Mouse (Mus musculus) cerebellum, adult 2 months (tissue): ENCODE measurements around the gene Glipr1l3. TPM values are rescaled to one million over a fixed set of nuclear protein-coding genes. Genes with fewer than 3 reads are reported as not detected.
"Not testable (repeated sequence)": the region's sequence is repeated elsewhere in the genome, so short reads cannot be mapped to it uniquely, and the experiment has no call there.

ENCODE experiments used
- DNase-seq, 2 experiments: peaks; one replicate each; pipeline ENCODE4 v3.0.0; 2021
- H3K27ac ChIP-seq: fragments of 200-500 bp; 2 replicates; pipeline ENCODE4 v1.5.1; 2012; ENCODE audit warnings: low read length, control low read depth, inconsistent platforms; ENCODE audit not compliant: insufficient read depth
- H3K27me3 ChIP-seq: fragments of 200-500 bp; 2 replicates; pipeline ENCODE4 v1.6.1; 2012; ENCODE audit warnings: inconsistent platforms, mild to moderate bottlenecking, low read length, moderate library complexity; ENCODE audit not compliant: control insufficient read depth, insufficient read depth
- H3K4me1 ChIP-seq: fragments of 200-500 bp; 2 replicates; pipeline ENCODE4 v1.6.1; 2011; ENCODE audit warnings: low read length; ENCODE audit not compliant: control insufficient read depth, insufficient read depth
- H3K4me3 ChIP-seq: fragments of 200-500 bp; replicated peaks from 2 replicates; pipeline ENCODE3; 2011; ENCODE audit warnings: mild to moderate bottlenecking, low read depth, low read length, control low read depth; ENCODE audit not compliant: insufficient read depth
- CTCF ChIP-seq: fragments of 200-500 bp; IDR thresholded peaks from 2 replicates; pipeline ENCODE4 v1.5.1; 2011; ENCODE audit warnings: low read depth, mild to moderate bottlenecking, control low read depth, low read length, moderate library complexity, borderline replicate concordance; ENCODE audit not compliant: insufficient read depth
- POLR2A ChIP-seq: fragments of 200-500 bp; IDR thresholded peaks from 2 replicates; pipeline ENCODE4 v1.6.1; 2011; ENCODE audit warnings: low read length, control low read depth, borderline replicate concordance; ENCODE audit not compliant: insufficient read depth
- WGBS: fragments of 180-500 bp; shearing (Covaris S2); methylation state at CpG from one replicate; pipeline ENCODE4 v1.1.7; 2018; 5-methylcytosine and 5-hydroxymethylcytosine counted together
- polyA plus RNA-seq: library from polyadenylated mRNA; depleted of rRNA; stranded (reverse); fragments of >200 nt; gene quantifications from 2 replicates; pipeline ENCODE4 v1.2.3, GENCODE M21; 2012; rRNA removed

Gene Glipr1l3
- polyA plus RNA-seq, 1 experiment, result not detected

GRCm38 (mm10) chr10:112138050-112138870 lies 21.9 kb downstream of the Glipr1l3 start:
- Histone ChIP-seq H3K27me3 (no peaks in the 10 kb centered on the region), H3K27ac (no peak overlapping the region), H3K4me3 (peak overlapping the region; percentile 40), H3K4me1 (no peaks in the 10 kb centered on the region; the same call in 1 of the 2 replicates)
- DNase-seq, result peak; percentile 12 to 27
- TF ChIP-seq POLR2A (no peak), CTCF (0 out of 2 replicates have a peak, but pooled peaks have one; percentile 20)
- 21% methylated on average over 9 of the region's 9 CpGs for WGBS

- Histone ChIP-seq H3K4me1 (no peaks in the 10 kb centered on the region), H3K27ac (no peak overlapping the region), H3K27me3 (no peaks in the 10 kb centered on the region), H3K4me3 (no peak overlapping the region)
- TF ChIP-seq CTCF, result no peak
- TF ChIP-seq POLR2A, result no peak
- no peak for DNase-seq
- 94% methylated on average over 3 of the region's 3 CpGs for WGBS
Measured at GRCm38 (mm10) chr10:112132194-112132593, 27.9 kb downstream of the Glipr1l3 start.

- 65% methylated on average over 6 of the region's 6 CpGs for WGBS
Measured at GRCm38 (mm10) chr10:112127682-112128230, 32.4 kb downstream of the Glipr1l3 start.

GRCm38 (mm10) chr10:112125090-112125489 lies 35.0 kb downstream of the Glipr1l3 start:
- not testable (repeated sequence) for H3K4me3 ChIP-seq, H3K27me3 ChIP-seq, H3K27ac ChIP-seq, H3K4me1 ChIP-seq, DNase-seq
- 54% methylated on average over 2 of the region's 2 CpGs for WGBS

More at GRCm38 (mm10) chr10:112127682-112128230, 32.4 kb downstream of the Glipr1l3 start:
- H3K27me3 ChIP-seq, DNase-seq, H3K4me3 ChIP-seq, H3K27ac ChIP-seq, H3K4me1 ChIP-seq: not testable (repeated sequence)

- TF ChIP-seq CTCF (no peak), POLR2A (no peak)
- H3K27me3 ChIP-seq, result no peaks in the 10 kb centered on the region
- H3K4me1 ChIP-seq, result no peaks in the 10 kb centered on the region
- no peak overlapping the region for H3K4me3 ChIP-seq
- no peak for DNase-seq
- 94% methylated on average over 7 of the region's 7 CpGs for WGBS
- H3K27ac ChIP-seq, result no peak overlapping the region
Measured at GRCm38 (mm10) chr10:112110401-112110800, 49.7 kb downstream of the Glipr1l3 start.

GRCm38 (mm10) chr10:112105785-112106184 lies 54.3 kb downstream of the Glipr1l3 start:
- peak; percentile 20 to 32 for DNase-seq
- H3K27me3 ChIP-seq, H3K27ac ChIP-seq, H3K4me3 ChIP-seq, H3K4me1 ChIP-seq: not testable (repeated sequence)
- TF ChIP-seq CTCF, result peak; percentile 55
- WGBS, result 2% methylated on average over 5 of the region's 5 CpGs

Other genes with a start within 250 kb of the Glipr1l3 start
- 30.3 and 31.3 TPM in 2 replicates for gene Krr1, start 187.7 kb downstream of the Glipr1l3 start, polyA plus RNA-seq
- 0.36 and 0.63 TPM in 2 replicates for gene Glipr1, start 157.7 kb downstream of the Glipr1l3 start, polyA plus RNA-seq
- not detected in 2 replicates for gene Glipr1l1, start 100.1 kb downstream of the Glipr1l3 start, polyA plus RNA-seq
- gene Glipr1l2, start 77.0 kb downstream of the Glipr1l3 start, polyA plus RNA-seq, result not detected in 2 replicates
- gene Caps2, start 3.3 kb upstream of the Glipr1l3 start, polyA plus RNA-seq, result 0.13 and 0.18 TPM in 2 replicates
- gene Kcnc2, start 110.8 kb upstream of the Glipr1l3 start, polyA plus RNA-seq, result 16.3 and 21.1 TPM in 2 replicates